Mouse (Mus musculus) neutrophil, adult 5-6 weeks (primary cell): ENCODE data around the gene Zscan21. TPM values are rescaled to one million over a fixed set of nuclear protein-coding genes. Genes with fewer than 3 reads are reported as not detected.

ENCODE experiments used
- total RNA-seq: library from RNA; stranded (forward); fragments of 200-1000 nt; gene quantifications from 2 replicates; pipeline ENCODE4 v1.2.3, GENCODE M21; 2017

Zscan21 gene
- total RNA-seq, 1 experiment from 2014 or later: 11.5 TPM

Other genes starting within 250 kb of the Zscan21 start
- gene Pilrb2, start 245.1 kb upstream of the Zscan21 start, total RNA-seq: 139 and 177 TPM in 2 replicates
- not detected in 2 replicates for gene Cyp3a13, start 195.3 kb upstream of the Zscan21 start, total RNA-seq
- gene Gjc3, start 153.8 kb upstream of the Zscan21 start, total RNA-seq: not detected in 2 replicates
- gene Azgp1, start 135.4 kb upstream of the Zscan21 start, total RNA-seq: not detected in 2 replicates
- gene Smok3a, start 95.6 kb upstream of the Zscan21 start, total RNA-seq: not detected in 2 replicates
- gene Smok3b, start 95.5 kb upstream of the Zscan21 start, total RNA-seq: not detected in 2 replicates
- 0.35 TPM in 1 of 2 replicates, not detected in the other for gene Smok3c, start 63.7 kb upstream of the Zscan21 start, total RNA-seq
- gene Zkscan1, start 31.8 kb upstream of the Zscan21 start, total RNA-seq: 15.2 and 18.7 TPM in 2 replicates
- gene Zfp113, start 38.8 kb downstream of the Zscan21 start, total RNA-seq: 6.4 and 8.6 TPM in 2 replicates
- 14.2 and 19.2 TPM in 2 replicates for gene Cops6, start 44.2 kb downstream of the Zscan21 start, total RNA-seq
- 18.4 and 20.3 TPM in 2 replicates for gene Ap4m1, start 55.1 kb downstream of the Zscan21 start, total RNA-seq
- 86.1 and 89.7 TPM in 2 replicates for gene Mcm7, start 55.5 kb downstream of the Zscan21 start, total RNA-seq
- 26.5 and 26.7 TPM in 2 replicates for gene Taf6, start 70.5 kb downstream of the Zscan21 start, total RNA-seq
- 26.9 and 31.3 TPM in 2 replicates for gene Cnpy4, start 70.6 kb downstream of the Zscan21 start, total RNA-seq
- gene Mblac1, start 77.4 kb downstream of the Zscan21 start, total RNA-seq: 0.81 and 0.86 TPM in 2 replicates
- gene Nxpe5, start 109.0 kb downstream of the Zscan21 start, total RNA-seq: not detected in 2 replicates
- gene Lamtor4, start 138.6 kb downstream of the Zscan21 start, total RNA-seq: 27.3 and 36.7 TPM in 2 replicates
- gene BC037034, start 147.1 kb downstream of the Zscan21 start, total RNA-seq: 77.2 and 79.3 TPM in 2 replicates
- gene Gal3st4, start 155.9 kb downstream of the Zscan21 start, total RNA-seq: 0.37 TPM in 1 of 2 replicates, not detected in the other
- gene Gm43720, start 163.1 kb downstream of the Zscan21 start, total RNA-seq: not detected in 2 replicates
- 3.8 and 4.3 TPM in 2 replicates for gene Gpc2, start 163.1 kb downstream of the Zscan21 start, total RNA-seq
- gene Stag3, start 163.3 kb downstream of the Zscan21 start, total RNA-seq: 2.6 and 3.6 TPM in 2 replicates
- not detected in 2 replicates for gene Pvrig, start 225.1 kb downstream of the Zscan21 start, total RNA-seq